Mouse (Mus musculus) heart, postnatal 0 days (tissue): ENCODE results near the gene Marc1. TPM values are rescaled to one million over a fixed set of nuclear protein-coding genes. Genes with fewer than 3 reads are reported as not detected.

Source experiments
- ATAC-seq: fragments of 200-750 bp; cut with Nextera tagmentation; 2 replicates; pipeline ENCODE4 v1.8.0; 2017; ENCODE audit warnings: low read depth, moderate number of reproducible peaks, moderate library complexity; ENCODE audit not compliant: insufficient read depth
- DNase-seq: peaks from one replicate; pipeline ENCODE4 v3.0.0-alpha.2; 2016; ENCODE audit warnings: low spot score
- H3K27ac ChIP-seq: fragments of 300-500 bp; sonication (generic); 2 replicates; pipeline ENCODE4 v1.5.1; 2014; ENCODE audit warnings: low read depth, mild to moderate bottlenecking
- H3K27me3 ChIP-seq: fragments of 300-500 bp; sonication (generic); 2 replicates; pipeline ENCODE4 v1.6.1; 2014; ENCODE audit warnings: low read length, mixed read lengths; ENCODE audit not compliant: control insufficient read depth, insufficient read depth
- H3K36me3 ChIP-seq: fragments of 300-500 bp; sonication (generic); replicated peaks from 2 replicates; pipeline ENCODE4 v1.6.1; 2014; ENCODE audit warnings: low read length, mixed read lengths; ENCODE audit not compliant: control insufficient read depth, insufficient read depth
- H3K4me1 ChIP-seq: fragments of 300-500 bp; sonication (generic); 2 replicates; pipeline ENCODE4 v1.6.1; 2014; ENCODE audit warnings: antibody characterized with exemption; ENCODE audit not compliant: control insufficient read depth, insufficient read depth
- H3K4me2 ChIP-seq: fragments of 300-500 bp; sonication (generic); 2 replicates; pipeline ENCODE4 v1.6.1; 2014; ENCODE audit warnings: low read depth, mild to moderate bottlenecking, low read length, moderate library complexity
- H3K4me3 ChIP-seq: fragments of 300-500 bp; sonication (generic); 2 replicates; pipeline ENCODE4 v1.5.1; 2014; ENCODE audit warnings: low read depth, low read length
- H3K9ac ChIP-seq: fragments of 300-500 bp; sonication (generic); replicated peaks from 2 replicates; pipeline ENCODE4 v1.6.1; 2014; ENCODE audit warnings: low read depth, low read length, mixed read lengths
- H3K9me3 ChIP-seq: fragments of 300-500 bp; sonication (generic); replicated peaks from 2 replicates; pipeline ENCODE4 v1.6.1; 2016; ENCODE audit warnings: low read length; ENCODE audit not compliant: control insufficient read depth
- CTCF ChIP-seq: IDR thresholded peaks from 2 replicates; pipeline ENCODE4 v1.5.1; 2016; ENCODE audit warnings: antibody characterized with exemption, control low read depth, low read depth
- EP300 ChIP-seq: IDR thresholded peaks from 2 replicates; pipeline ENCODE4 v1.6.1; 2016; ENCODE audit warnings: antibody characterized with exemption, low read depth
- WGBS: fragments of 180-500 bp; shearing (Covaris S2); extraction: QIAGEN DNeasy Blood & Tissue Kit; methylation state at CpG from one replicate; pipeline ENCODE4 v1.1.7; 2014; 5-methylcytosine and 5-hydroxymethylcytosine counted together
- microRNA counts: library from miRNA; unstranded; fragments of <30 nt; microRNA quantifications from one replicate; lab custom pipeline; 2015
- microRNA-seq: library from miRNA; unstranded; fragments of <30 nt; microRNA quantifications from one replicate; pipeline ENCODE4, GENCODE M21; 2016
- polyA plus RNA-seq: library from polyadenylated mRNA; unstranded; fragments of >200 nt; fragmentation: Nextera tagmentation; extraction: Ambion mirVana; gene quantifications from 2 replicates; pipeline ENCODE4 v1.2.1, GENCODE M21; 2015
- total RNA-seq: library from RNA; depleted of rRNA; stranded (reverse); fragments of >200 nt; gene quantifications from 2 replicates; pipeline ENCODE4 v1.2.3, GENCODE M21; 2014; ENCODE audit warnings: low replicate concordance; rRNA removed

Marc1 gene
- total and polyA plus RNA-seq, 2 experiments from 2014 or later: not detected

DNA sequence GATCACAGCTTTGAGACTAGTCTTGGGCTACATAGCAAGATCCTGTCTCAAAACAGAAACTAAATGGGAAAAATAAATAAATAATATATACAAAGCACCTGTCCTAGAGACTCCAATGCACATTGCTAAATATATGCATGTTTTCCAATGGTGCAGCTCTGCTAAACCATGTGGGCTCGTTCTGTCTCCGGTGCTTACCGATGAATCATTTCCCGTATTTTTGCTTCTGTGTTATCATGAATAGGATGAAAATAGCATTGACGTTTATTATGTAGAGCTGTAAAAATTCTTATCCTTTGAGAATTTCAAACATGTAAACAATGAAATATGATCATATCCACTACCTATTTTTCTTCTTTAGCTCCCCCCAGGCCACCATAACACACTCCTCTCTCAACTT, 58.4 kb downstream of the Marc1 start:
- H3K4me3 ChIP-seq: no peak overlapping the region
- H3K27ac ChIP-seq: no peak overlapping the region
- DNase-seq: no peak
- peaks cover 10% of the 10 kb centered on the region for H3K4me1 ChIP-seq
- H3K9me3 ChIP-seq: no peaks in the 10 kb centered on the region
- no peak overlapping the region for H3K4me2 ChIP-seq
- ATAC-seq: no peak
- TF ChIP-seq EP300 (no peak), CTCF (no peak)
- 51% methylated on average over 5 of the region's 5 CpGs for WGBS
- no peak overlapping the region for H3K9ac ChIP-seq
- no peaks in the 10 kb centered on the region for H3K36me3 ChIP-seq
- H3K27me3 ChIP-seq: no peaks in the 10 kb centered on the region

DNA sequence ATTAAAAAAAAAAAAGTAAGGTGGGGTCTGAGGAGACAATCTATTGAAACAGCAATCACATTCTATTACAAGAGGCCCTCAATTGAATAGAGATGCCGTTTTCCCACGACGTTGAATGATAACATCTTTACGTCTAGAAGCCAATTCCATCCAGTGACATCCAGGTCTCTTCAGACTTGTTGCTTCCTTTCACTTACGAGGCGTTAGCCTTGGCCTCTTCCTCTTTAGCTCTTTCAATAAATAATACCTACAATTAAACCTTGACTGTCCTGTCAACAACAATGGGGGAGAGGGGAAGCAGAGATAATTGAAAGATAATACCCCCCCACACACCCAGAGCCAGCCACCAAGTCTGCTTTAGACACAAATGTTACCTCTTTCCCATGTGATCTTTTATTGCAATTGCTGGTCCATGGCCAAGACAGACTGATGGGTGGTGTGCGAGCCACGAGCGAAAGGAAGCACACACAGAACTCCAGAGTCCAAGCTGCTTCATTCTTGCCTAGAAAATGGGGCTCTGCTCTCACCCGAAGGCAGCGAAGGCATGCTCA, 60.9 kb downstream of the Marc1 start:
- Histone ChIP-seq H3K36me3 (no peaks in the 10 kb centered on the region), H3K4me2 (no peak overlapping the region), H3K9me3 (no peaks in the 10 kb centered on the region), H3K27me3 (no peaks in the 10 kb centered on the region), H3K4me3 (no peak overlapping the region), H3K4me1 (no peaks in the 10 kb centered on the region; the same call in 1 of the 2 replicates), H3K9ac (no peak overlapping the region), H3K27ac (peak overlapping the region; percentile 1; the same call in 1 of the 2 replicates)
- TF ChIP-seq CTCF (no peak), EP300 (no peak)
- DNase-seq (no peak), ATAC-seq (no peak)
- 61% methylated on average over 11 of the region's 11 CpGs for WGBS

DNA sequence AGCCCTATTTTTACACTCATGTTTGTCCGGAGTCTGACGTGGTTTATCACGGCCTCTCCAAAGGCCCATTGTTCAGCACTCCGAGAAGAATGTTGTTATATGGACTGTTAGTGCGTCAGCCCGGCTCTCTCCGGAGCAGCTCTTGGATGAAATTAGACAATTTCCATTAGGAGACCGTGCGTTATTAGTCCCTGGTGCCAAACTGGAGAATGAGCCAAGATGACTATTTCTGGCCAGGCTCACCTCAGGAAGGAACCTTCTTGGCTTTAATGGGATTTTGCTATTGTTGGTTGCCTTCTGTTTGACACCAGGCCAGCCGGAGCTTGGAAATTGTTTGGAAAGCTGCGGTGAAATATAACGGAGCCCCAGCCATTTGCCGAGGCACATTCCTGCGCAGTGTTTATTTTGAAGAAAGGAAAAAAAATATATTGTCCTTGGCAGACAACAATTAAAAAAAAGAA, 62.4 kb downstream of the Marc1 start:
- Histone ChIP-seq H3K36me3 (no peaks in the 10 kb centered on the region), H3K9me3 (no peaks in the 10 kb centered on the region), H3K27ac (peak overlapping the region; percentile 80), H3K9ac (no peak overlapping the region), H3K27me3 (no peaks in the 10 kb centered on the region), H3K4me2 (no peak overlapping the region), H3K4me3 (no peak overlapping the region), H3K4me1 (peaks cover under 1% of the 10 kb centered on the region; the same call in 1 of the 2 replicates)
- peak; percentile 87 for ATAC-seq
- 21% methylated on average over 14 of the region's 14 CpGs for WGBS
- DNase-seq: peak; percentile 87
- TF ChIP-seq CTCF (no peak), EP300 (peak; percentile 95)

DNA sequence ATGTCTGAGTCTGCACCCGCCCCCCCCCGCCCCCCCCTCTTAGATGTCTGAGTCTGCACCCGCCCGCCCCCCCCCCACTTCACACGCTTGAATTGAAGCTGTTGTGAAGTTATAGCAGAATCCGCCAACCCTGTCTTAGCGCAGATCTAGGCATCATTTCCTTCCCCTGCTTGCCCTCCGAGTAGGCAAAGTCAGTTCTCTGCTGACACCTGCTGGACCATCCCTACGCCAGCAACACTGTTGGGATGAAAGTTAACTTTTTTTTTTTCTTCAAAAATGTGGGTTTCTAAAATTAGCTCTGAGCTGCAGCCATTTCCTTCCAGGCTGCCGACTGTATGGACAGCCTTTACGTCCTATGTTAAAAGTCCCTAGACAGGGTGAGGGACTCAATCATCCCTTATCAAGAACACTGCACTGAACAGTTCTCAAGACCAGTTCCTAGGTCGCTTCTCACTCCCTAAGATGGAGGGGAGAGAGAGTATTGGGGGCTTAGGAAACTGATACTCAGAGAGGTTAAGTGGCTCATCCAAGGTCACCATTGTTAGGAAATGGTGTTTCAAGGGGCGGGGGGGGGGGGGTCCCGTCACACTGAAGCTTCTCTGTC, 73.1 kb downstream of the Marc1 start:
- DNase-seq (peak; percentile 70), ATAC-seq (peak; percentile 54)
- Histone ChIP-seq H3K4me2 (peak overlapping the region; percentile 13; the same call in 1 of the 2 replicates), H3K4me1 (no peaks in the 10 kb centered on the region), H3K9me3 (no peaks in the 10 kb centered on the region), H3K36me3 (no peaks in the 10 kb centered on the region), H3K27me3 (peaks cover 49% of the 10 kb centered on the region), H3K9ac (no peak overlapping the region), H3K4me3 (no peak overlapping the region), H3K27ac (no peak overlapping the region; the same call in 1 of the 2 replicates)
- TF ChIP-seq EP300 (no peak), CTCF (peak; percentile 85)
- 5% methylated on average over 14 of the region's 14 CpGs for WGBS

DNA sequence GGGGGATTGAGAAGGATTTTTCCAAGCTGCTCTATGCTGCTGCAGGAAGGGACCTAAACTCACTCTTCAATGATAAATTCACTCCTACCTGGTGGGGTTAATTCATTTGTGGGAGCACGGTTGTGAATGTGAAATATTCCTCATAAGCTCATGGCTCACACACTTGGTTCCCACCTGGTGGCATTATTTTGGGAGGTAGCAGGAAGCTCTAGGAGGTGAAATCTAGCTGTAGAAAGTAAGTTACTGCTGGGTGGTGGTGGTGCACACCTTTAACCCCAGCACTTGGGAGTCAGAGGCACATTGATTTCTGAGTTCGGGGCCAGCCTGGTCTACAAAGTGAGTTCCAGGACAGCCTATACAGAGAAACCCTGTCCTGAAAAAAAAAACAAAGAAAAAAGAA, 73.9 kb downstream of the Marc1 start:
- DNase-seq: no peak
- WGBS: 36% methylated on average over 2 of the region's 2 CpGs
- TF ChIP-seq EP300 (no peak), CTCF (no peak)

More for the DNA sequence above, 73.9 kb downstream of the Marc1 start:
- H3K36me3 ChIP-seq: no peaks in the 10 kb centered on the region
- ATAC-seq: no peak
- H3K9me3 ChIP-seq: no peaks in the 10 kb centered on the region
- no peak overlapping the region for H3K9ac ChIP-seq
- H3K27me3 ChIP-seq: peaks cover 55% of the 10 kb centered on the region
- H3K4me3 ChIP-seq: no peak overlapping the region
- no peak overlapping the region for H3K4me2 ChIP-seq
- no peak overlapping the region for H3K27ac ChIP-seq
- H3K4me1 ChIP-seq: no peaks in the 10 kb centered on the region

MicroRNA genes within 50 kb of the gene (microRNA counts, 519-probe panel; counts per million panel counts)
- microRNA mmu-miR-1981 (lab: Ali Mortazavi, UCI): not detected

Small RNAs within 50 kb of the gene (microRNA-seq; reads per million reads assigned to microRNA genes)
- 145 reads per million, percentile 62 among the genes with 10 or more reads in this experiment for gene Mir1981

Other genes with a start within 250 kb of the Marc1 start
- gene Hlx, start 78.7 kb downstream of the Marc1 start, total RNA-seq: 7.0 and 14.0 TPM in 2 replicates
- 8.1 and 10.0 TPM in 2 replicates for gene Hlx, start 78.7 kb downstream of the Marc1 start, polyA plus RNA-seq
- gene Marc2, start 35.1 kb upstream of the Marc1 start, total RNA-seq: 82.7 and 90.0 TPM in 2 replicates
- 133 and 135 TPM in 2 replicates for gene Marc2, start 35.1 kb upstream of the Marc1 start, polyA plus RNA-seq
- gene C130074G19Rik, start 71.9 kb upstream of the Marc1 start, total RNA-seq: 10.3 and 10.7 TPM in 2 replicates
- gene C130074G19Rik, start 71.9 kb upstream of the Marc1 start, polyA plus RNA-seq: 1.6 and 1.8 TPM in 2 replicates
- gene Mark1, start 188.3 kb upstream of the Marc1 start, total RNA-seq: 10.5 and 15.2 TPM in 2 replicates
- 1.0 and 1.2 TPM in 2 replicates for gene Mark1, start 188.3 kb upstream of the Marc1 start, polyA plus RNA-seq